ENCODE assay signal across 10 mouse cellular contexts in the genomic region with DNA sequence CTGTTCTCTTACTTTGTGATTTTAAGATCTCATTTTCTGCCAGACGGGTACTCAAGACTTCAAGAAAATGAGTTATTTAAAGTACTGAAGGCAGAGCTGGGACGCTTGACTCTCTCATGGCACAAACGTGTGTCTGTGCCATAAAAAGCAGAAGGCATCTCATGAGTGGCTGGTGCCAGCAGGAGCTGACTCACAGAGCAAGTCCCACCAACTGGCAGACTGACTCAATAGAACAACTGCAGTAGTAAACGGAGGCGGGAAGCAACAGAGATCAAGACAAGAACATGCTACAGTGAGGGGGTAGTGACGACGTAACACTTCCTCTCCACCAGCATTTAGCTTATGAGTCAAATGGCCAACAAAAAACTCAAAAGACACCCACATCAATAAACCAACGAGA. TPM values are rescaled to one million over a fixed set of nuclear protein-coding genes. Genes with fewer than 3 reads are reported as not detected.
DNase-seq lines count a peak whose midpoint lies in the region; ATAC-seq and TF ChIP-seq lines count a peak whose summit lies in the region.
"Had no signal": no experiment of that assay in that cellular context is flagged by ENCODE, and none has a peak within 500 bp of the region (broad histone marks: within the 10 kb centered on the region; RNA-seq: fewer than 3 reads in every experiment).

No protein-coding gene starts in this region.

- DNase-seq in forebrain, postnatal 0 days: peak; percentile 79
- no peak for DNase-seq in forebrain, embryonic 11.5 days (ENCODE audit: low spot score)
- peak; percentile 74 for DNase-seq in 416B (ENCODE audit: low read depth)
- DNase-seq in fibroblast of lung, adult 2 months (ENCODE audit: low read depth): peak; percentile 74
- DNase-seq in left cerebral cortex, postnatal 10 days (ENCODE audit: extremely low spot score in 1 of 2, low spot score in 2 of 2): peak; percentile 41 to 76
- DNase-seq in spleen, postnatal 14 days (ENCODE audit: low spot score in 2 of 2): no peak
- DNase-seq in neural tube, embryonic 10.5 days (ENCODE audit: extremely low spot score, low spot score): no peak

- H3K4me1 ChIP-seq in forebrain, postnatal 0 days (ENCODE audit: insufficient read depth): no peaks in the 10 kb centered on the region
- H3K4me1 ChIP-seq in forebrain, embryonic 11.5 days (replicated peaks; ENCODE audit: control insufficient read depth, insufficient read depth, low read length): no peaks in the 10 kb centered on the region
- H3K4me1 ChIP-seq in midbrain, embryonic 16.5 days (ENCODE audit: control insufficient read depth, insufficient read depth, low read length): no peaks in the 10 kb centered on the region
- H3K4me1 ChIP-seq: midbrain, embryonic 13.5 days had no signal

- intact Hi-C loops in left cerebral cortex, postnatal 10 days (cut with DNase I): loop anchor here (5.0 to 10.0 kb wide), 3 partner anchors 146 to 498 kb away; partner anchors contain the start of genes Ndufv3 and Sik1

- peak; percentile 84 for ATAC-seq in forebrain, postnatal 0 days
- no peak for ATAC-seq in forebrain, embryonic 11.5 days (replicated peaks; ENCODE audit: low FRiP score)
- ATAC-seq in midbrain, embryonic 16.5 days: no peak
- ATAC-seq: midbrain, embryonic 13.5 days had no signal

- H3K27me3 ChIP-seq in forebrain, postnatal 0 days (ENCODE audit: insufficient read depth, low read length): no peaks in the 10 kb centered on the region
- H3K27me3 ChIP-seq in forebrain, embryonic 11.5 days (ENCODE audit: control insufficient read depth, insufficient read depth, low read length): no peaks in the 10 kb centered on the region
- H3K27me3 ChIP-seq in midbrain, embryonic 16.5 days (ENCODE audit: control insufficient read depth, insufficient read depth, low read depth, low read length): no peaks in the 10 kb centered on the region
- H3K27me3 ChIP-seq: midbrain, embryonic 13.5 days had no signal

- H3K4me2 ChIP-seq in forebrain, postnatal 0 days (ENCODE audit: low read depth): no peak overlapping the region
- H3K4me2 ChIP-seq in forebrain, embryonic 11.5 days (ENCODE audit: low read depth, low read length, severe bottlenecking): no peak overlapping the region
- H3K4me2 ChIP-seq in midbrain, embryonic 16.5 days (ENCODE audit: low read length): no peak overlapping the region
- H3K4me2 ChIP-seq: midbrain, embryonic 13.5 days had no signal

- no peak overlapping the region for H3K4me3 ChIP-seq in forebrain, postnatal 0 days (ENCODE audit: low read depth, low read length)
- H3K4me3 ChIP-seq in forebrain, embryonic 11.5 days (ENCODE audit: low read depth, low read length): no peak overlapping the region
- no peak overlapping the region for H3K4me3 ChIP-seq in midbrain, embryonic 16.5 days (ENCODE audit: low read depth, low read length)
- H3K4me3 ChIP-seq: midbrain, embryonic 13.5 days had no signal

- no peaks in the 10 kb centered on the region for H3K9me3 ChIP-seq in forebrain, postnatal 0 days (ENCODE audit: low read length)
- no peaks in the 10 kb centered on the region for H3K9me3 ChIP-seq in forebrain, embryonic 11.5 days (ENCODE audit: control insufficient read depth, low read length)
- H3K9me3 ChIP-seq in midbrain, embryonic 16.5 days (replicated peaks; ENCODE audit: control insufficient read depth, low read length, poor library complexity, severe bottlenecking): no peaks in the 10 kb centered on the region
- H3K9me3 ChIP-seq: G1E; midbrain, embryonic 13.5 days had no signal

- 0 out of 2 replicates have a peak, but pooled peaks have one; percentile 3 for TF ChIP-seq CTCF in forebrain, postnatal 0 days (IDR thresholded peaks at IDR 0.05; ENCODE audit: low read depth)

- 0 out of 2 replicates have a peak overlapping the region, but pooled peaks have one; percentile 31 for H3K27ac ChIP-seq in forebrain, postnatal 0 days (ENCODE audit: low read depth, low read length)
- H3K27ac ChIP-seq in forebrain, embryonic 11.5 days (ENCODE audit: low read depth, low read length): no peak overlapping the region
- no peak overlapping the region for H3K27ac ChIP-seq in midbrain, embryonic 16.5 days (ENCODE audit: low read length)
- H3K27ac ChIP-seq: midbrain, embryonic 13.5 days had no signal

- H3K9ac ChIP-seq in forebrain, postnatal 0 days: no peak overlapping the region
- H3K9ac ChIP-seq in forebrain, embryonic 11.5 days (ENCODE audit: low read length): no peak overlapping the region
- no peak overlapping the region for H3K9ac ChIP-seq in midbrain, embryonic 16.5 days (ENCODE audit: low read depth, low read length)
- H3K9ac ChIP-seq: midbrain, embryonic 13.5 days had no signal

- WGBS in forebrain, postnatal 0 days: 53% methylated on average over 8 of the region's 8 CpGs
- 84% methylated on average over 8 of the region's 8 CpGs for WGBS in forebrain, embryonic 11.5 days
- 83% methylated on average over 8 of the region's 8 CpGs for WGBS in midbrain, embryonic 16.5 days

- H3K36me3 ChIP-seq in forebrain, postnatal 0 days (ENCODE audit: insufficient read depth): no peaks in the 10 kb centered on the region
- no peaks in the 10 kb centered on the region for H3K36me3 ChIP-seq in forebrain, embryonic 11.5 days (ENCODE audit: control insufficient read depth, insufficient read depth, low read length)
- no peaks in the 10 kb centered on the region for H3K36me3 ChIP-seq in midbrain, embryonic 16.5 days (ENCODE audit: control insufficient read depth, insufficient read depth, low read length)
- H3K36me3 ChIP-seq: G1E; midbrain, embryonic 13.5 days had no signal

RNA-seq across cellular contexts. Expression of gene Rrp1b, which starts 12.8 kb away (rescaled TPM):
- total RNA-seq in forebrain, postnatal 0 days (2014; rRNA removed): 26.8 and 40.4 TPM in 2 replicates
- polyA plus RNA-seq in forebrain, postnatal 0 days (2015; fragmentation: Nextera tagmentation; extraction: Ambion mirVana): 32.0 and 39.4 TPM in 2 replicates
- 67.7 and 70.7 TPM in 2 replicates for polyA plus RNA-seq in forebrain, embryonic 11.5 days (2014; fragmentation: Nextera tagmentation; extraction: Ambion mirVana)
- 10 to 100 TPM; 21.2 to 22.3 TPM for total RNA-seq in left cerebral cortex, postnatal 10 days (2021)
- polyA plus RNA-seq in midbrain, embryonic 16.5 days (2015; fragmentation: Nextera tagmentation; extraction: Ambion mirVana): 42.5 and 44.9 TPM in 2 replicates

RNA-seq across cellular contexts. Expression of gene Hsf2bp, which starts 13.1 kb away (rescaled TPM):
- total RNA-seq in forebrain, postnatal 0 days (2014; rRNA removed): 0.57 and 0.62 TPM in 2 replicates
- 0.90 and 1.1 TPM in 2 replicates for polyA plus RNA-seq in forebrain, postnatal 0 days (2015; fragmentation: Nextera tagmentation; extraction: Ambion mirVana)
- polyA plus RNA-seq in forebrain, embryonic 11.5 days (2014; fragmentation: Nextera tagmentation; extraction: Ambion mirVana): 0.31 and 0.44 TPM in 2 replicates
- total RNA-seq in left cerebral cortex, postnatal 10 days (2021): 1 to 10 TPM in 1 of 2 experiments, under 1 TPM in 1; 0.93 to 1.4 TPM
- 0.65 and 0.76 TPM in 2 replicates for polyA plus RNA-seq in midbrain, embryonic 16.5 days (2015; fragmentation: Nextera tagmentation; extraction: Ambion mirVana)
- total RNA-seq: G1E had no signal
- polyA plus RNA-seq: G1E had no signal

Comparison
In these comparisons a context has a peak if more than half of its experiments do, and no peak if none do; other contexts are left out.
1. DNase-seq: peak in forebrain, postnatal 0 days (single experiment), 416B (single experiment), fibroblast of lung, adult 2 months (single experiment) and left cerebral cortex, postnatal 10 days (2 of 2); none in forebrain, embryonic 11.5 days (single experiment), spleen, postnatal 14 days (0 of 2) and neural tube, embryonic 10.5 days (single experiment).